Mouse (Mus musculus) kidney, postnatal 14 days (tissue): ENCODE measurements around the gene Paqr9.

ENCODE experiments used
- DNase-seq: peaks from one replicate; pipeline ENCODE4 v3.0.0; 2022; ENCODE audit warnings: mixed read lengths

The Paqr9 gene

GRCm38 (mm10) chr9:95546679-95547078 is 12.8 kb upstream of the Paqr9 start:
- no peak for DNase-seq

DNA sequence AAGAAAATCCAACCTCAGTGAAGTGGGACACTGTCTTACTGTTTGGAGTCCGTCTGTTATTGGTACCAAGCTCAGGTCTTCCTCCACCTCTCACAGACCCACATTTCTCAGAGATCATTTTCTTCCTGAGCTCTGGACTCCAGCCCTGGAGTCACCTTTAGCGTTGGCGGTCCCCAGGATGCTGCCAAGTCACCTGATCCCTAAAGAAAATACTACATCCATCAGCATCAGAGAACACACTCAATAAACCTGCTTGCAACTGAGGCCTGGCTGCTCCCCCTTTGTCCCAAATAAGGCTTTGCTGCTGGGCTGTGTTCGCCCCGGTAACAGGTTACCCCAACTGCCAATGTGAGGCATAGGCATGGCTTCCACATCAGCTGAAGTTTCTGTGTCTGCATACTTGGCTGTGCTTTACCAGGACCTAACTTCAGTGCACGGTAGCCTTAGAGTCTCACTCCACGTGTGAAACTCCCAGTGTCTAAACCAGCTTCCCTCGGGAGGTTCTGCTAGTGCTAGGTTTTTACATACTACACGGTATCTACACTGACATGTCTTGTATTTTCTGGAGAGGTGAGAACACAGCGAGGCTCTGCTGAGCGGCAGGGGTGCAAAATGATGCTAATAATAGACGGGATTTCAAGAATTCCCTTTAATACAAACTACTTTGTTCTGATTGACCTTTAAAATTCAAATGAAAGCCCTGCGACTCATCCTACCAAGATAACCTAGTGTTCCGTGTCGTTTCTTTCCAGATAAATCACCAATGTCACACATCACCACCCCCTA is 9.6 kb upstream of the Paqr9 start:
- DNase-seq, result peak; percentile 46

DNA sequence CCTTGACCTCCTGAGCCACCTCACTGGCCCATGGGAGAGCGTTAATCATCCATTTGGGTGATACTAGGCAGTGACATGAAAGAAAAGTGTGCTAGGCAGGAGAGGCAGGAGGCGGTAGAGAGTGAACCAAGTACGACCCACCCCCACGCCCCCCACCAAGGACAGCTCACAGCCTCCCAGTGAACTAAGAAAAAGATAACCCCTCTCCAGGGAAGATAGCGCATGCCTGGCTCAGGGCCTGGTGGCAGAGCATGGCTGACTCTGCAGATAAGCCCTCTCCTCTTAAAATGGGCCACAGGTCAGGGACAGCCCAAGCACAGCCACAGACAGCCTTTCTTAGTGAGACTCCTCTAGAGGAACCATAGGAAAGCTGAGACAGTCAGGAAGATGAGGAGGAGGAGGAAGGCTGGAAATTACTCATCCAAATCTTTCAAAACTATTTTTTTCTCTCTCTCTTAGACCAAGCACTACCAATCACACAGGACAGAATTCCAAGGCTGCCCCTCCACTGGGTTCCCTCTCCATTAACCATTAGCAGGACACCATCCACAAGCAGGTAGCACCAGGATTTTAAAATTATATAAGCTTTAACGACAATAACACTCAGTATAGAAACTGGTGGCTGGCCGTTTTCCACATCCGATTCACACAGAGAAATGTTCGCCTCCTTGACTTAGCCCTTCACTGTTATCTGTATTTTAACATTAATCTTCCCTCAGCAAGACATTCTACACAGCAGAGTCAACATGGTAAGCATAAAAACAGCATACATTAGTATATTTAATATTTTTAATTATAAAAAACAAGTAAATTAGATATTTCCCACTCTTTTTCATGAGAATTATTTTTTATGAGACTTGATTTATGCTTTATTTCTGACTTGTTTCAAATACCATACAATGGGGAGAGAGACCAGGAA is 8.3 kb upstream of the Paqr9 start:
- no peak for DNase-seq

- DNase-seq, result peak; percentile 59
These were observed 7.2 kb upstream of the Paqr9 start for GRCm38 (mm10) chr9:95552175-95552705.

DNA sequence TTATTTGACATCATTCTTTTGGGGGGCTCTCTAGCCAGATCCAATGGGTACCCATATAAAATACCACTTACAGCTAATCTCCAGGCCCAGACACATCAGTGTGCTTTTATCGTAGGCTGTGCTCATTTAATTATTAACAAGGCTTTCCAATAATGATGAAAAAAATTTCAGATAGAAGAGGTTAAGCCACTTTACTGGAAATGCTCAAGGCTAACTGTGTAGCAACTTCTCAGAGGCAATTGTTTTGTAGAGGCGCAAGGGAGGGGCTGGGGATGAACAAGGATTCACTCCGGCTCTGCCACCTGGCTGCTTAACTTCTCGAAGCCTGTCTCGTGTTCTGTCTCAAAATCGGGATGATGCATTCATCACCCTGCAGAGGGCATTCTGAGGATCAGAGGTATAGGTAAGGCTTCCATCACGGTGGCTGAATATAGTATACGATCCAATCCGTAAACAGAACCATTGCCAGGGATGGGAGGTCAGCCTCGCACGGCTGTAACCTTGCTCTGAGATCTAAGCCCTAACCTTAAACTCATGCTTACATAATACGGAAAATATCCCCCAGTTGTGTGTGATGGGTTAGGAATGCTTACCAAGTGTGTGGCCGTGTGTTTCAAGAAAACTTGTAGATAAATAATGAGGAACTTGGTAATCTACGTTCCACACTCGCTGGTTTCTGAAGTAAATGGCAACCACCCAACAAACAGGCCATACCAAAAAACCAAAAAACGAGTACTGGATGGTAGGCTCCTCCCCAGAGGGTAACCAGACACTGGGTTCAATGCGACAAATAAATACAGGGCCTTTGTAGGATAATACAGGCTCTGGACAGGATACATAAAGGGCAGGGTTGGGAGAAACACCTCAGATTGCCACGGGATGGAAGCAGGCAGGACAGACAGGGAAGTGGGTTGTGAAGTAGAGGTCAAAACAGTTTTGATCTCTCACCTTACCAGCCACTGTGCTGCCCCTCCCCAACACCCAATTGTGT is 4.9 kb upstream of the Paqr9 start:
- DNase-seq, result no peak

GRCm38 (mm10) chr9:95555233-95555740 is 4.2 kb upstream of the Paqr9 start:
- DNase-seq, result no peak

- DNase-seq, result no peak
These were observed 3.4 kb upstream of the Paqr9 start for GRCm38 (mm10) chr9:95556067-95556512.

DNA sequence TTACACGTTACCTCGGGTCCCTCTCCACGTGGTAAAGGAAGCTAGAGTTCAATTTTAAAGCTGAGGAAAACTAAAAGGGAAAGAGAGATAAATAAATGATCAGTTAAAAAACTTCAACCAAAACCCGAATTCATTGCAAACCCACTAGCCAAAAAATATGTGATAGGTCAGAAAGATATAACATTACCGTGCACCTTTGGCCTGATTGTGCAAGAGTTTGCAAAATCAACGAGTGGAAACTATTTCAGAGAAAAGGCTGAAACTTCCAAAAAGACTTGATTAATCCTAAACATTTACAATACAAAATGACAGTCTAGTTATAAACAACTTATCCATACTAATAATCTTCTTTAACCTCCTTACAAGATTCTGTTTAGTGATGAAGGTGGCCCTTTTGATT is 1.7 kb upstream of the Paqr9 start:
- DNase-seq, result no peak

GRCm38 (mm10) chr9:95558726-95559058 is 765 bp upstream of the Paqr9 start:
- DNase-seq, result no peak

- DNase-seq, result peak; percentile 71
These were observed 679 bp downstream of the Paqr9 start for GRCm38 (mm10) chr9:95559936-95560735.

GRCm38 (mm10) chr9:95564047-95564446 is 4.6 kb downstream of the Paqr9 start:
- no peak for DNase-seq

- DNase-seq, result no peak
These were observed 6.9 kb downstream of the Paqr9 start for GRCm38 (mm10) chr9:95566394-95566793.

- no peak for DNase-seq
These were observed 7.5 kb downstream of the Paqr9 start for GRCm38 (mm10) chr9:95566931-95567330.

DNA sequence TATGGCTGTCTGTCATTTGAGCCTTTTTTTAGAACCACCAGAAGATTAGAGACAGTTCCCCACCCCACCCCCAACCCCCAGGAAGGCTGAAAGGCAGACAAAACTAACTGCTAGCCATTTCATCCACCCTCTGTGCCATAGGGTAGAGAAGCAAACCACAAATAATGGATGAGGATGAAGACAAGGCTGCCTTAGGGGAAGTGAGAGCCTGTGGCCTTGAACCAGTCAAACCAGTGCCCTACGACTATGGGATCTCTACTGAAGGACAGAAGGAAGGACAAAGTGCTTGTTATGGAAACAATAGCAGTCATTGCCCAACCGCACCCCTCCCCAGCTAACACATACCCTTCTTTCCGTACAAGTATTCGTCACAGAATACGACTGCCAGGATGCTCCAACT is 9.8 kb downstream of the Paqr9 start:
- no peak for DNase-seq

DNA sequence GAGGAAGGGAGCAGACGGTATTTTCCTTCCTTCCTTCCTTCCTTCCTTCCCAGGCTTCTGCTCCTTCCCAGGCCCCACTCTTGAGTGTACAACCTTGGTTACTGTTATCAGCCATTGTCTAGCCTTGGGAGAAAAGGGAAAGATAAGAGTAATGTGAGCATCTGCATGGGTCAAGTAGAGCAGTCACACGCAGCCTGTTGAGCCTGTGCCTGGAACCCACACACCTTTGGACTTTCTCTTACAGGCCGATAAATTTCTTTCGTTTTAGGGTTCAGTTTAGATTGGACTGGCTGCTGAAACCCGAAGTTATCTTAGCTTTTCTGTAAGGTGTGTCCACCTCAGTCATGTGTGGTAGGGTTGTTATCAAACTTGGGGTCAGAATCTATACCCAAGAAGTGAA is 10.5 kb downstream of the Paqr9 start:
- DNase-seq, result no peak

GRCm38 (mm10) chr9:95570604-95571003 is 11.1 kb downstream of the Paqr9 start:
- DNase-seq, result no peak

GRCm38 (mm10) chr9:95571494-95571893 is 12.0 kb downstream of the Paqr9 start:
- no peak for DNase-seq

- no peak for DNase-seq
These were observed 13.1 kb downstream of the Paqr9 start for GRCm38 (mm10) chr9:95572558-95572957.

GRCm38 (mm10) chr9:95574116-95574515 is 14.7 kb downstream of the Paqr9 start:
- DNase-seq, result no peak

DNA sequence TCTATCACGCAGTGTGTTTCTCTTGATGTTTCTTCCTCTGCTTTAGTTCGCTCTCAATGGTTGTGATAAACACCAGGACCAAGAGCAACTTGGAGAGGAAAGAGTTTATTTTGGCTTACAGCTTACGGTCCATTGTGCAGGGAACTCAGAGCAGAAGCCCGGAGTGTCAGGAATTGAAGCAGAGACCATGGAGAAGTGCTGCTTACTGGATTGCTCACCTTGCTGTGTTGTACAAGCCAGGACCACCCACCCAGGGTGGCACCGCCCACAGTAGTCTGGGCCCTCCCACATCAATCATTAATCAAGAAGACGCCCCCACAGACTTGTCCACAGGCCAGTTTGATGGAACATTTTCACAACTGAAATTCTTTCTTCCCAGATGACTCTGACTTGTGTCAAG is 18.0 kb downstream of the Paqr9 start:
- no peak for DNase-seq

- DNase-seq, result no peak
These were observed 19.0 kb downstream of the Paqr9 start for GRCm38 (mm10) chr9:95578366-95578895.
